Mouse (Mus musculus): ENCODE results near the gene Adgrl3. TPM values are rescaled to one million over a fixed set of nuclear protein-coding genes. Genes with fewer than 3 reads are reported as not detected.

Gene Adgrl3
- polyA plus RNA-seq, 1 experiment: 0.95 TPM

GRCm38 (mm10) chr5:81582886-81583285 is 562.9 kb downstream of the Adgrl3 start:
- TF ChIP-seq CTCF (conservative IDR thresholded peaks at IDR 0.05; ENCODE audit: insufficient read depth, insufficient read length, low read depth, low read length) (no peak), POLR2A (IDR thresholded peaks at IDR 0.05; ENCODE audit: low read depth, low read length) (no peak)
- H3K4me1 ChIP-seq (ENCODE audit: control insufficient read depth, insufficient read depth, low read length): no peaks in the 10 kb centered on the region; the same call in 1 of the 2 replicates

GRCm38 (mm10) chr5:81583425-81583824 is 563.5 kb downstream of the Adgrl3 start:
- Histone ChIP-seq H3K36me3 (ENCODE audit: control insufficient read depth, insufficient read depth, low read length) (no peaks in the 10 kb centered on the region), H3K27me3 (replicated peaks; ENCODE audit: control insufficient read depth, insufficient read depth, low read length) (no peaks in the 10 kb centered on the region), H3K4me3 (ENCODE audit: insufficient read depth, low read depth, low read length) (no peak overlapping the region), H3K4me1 (ENCODE audit: control insufficient read depth, insufficient read depth, low read length) (no peaks in the 10 kb centered on the region; the same call in 1 of the 2 replicates), H3K27ac (ENCODE audit: insufficient read depth, low read depth, low read length) (no peak overlapping the region)
- DNase-seq: peak; percentile 47
- no peak for TF ChIP-seq POLR2A (IDR thresholded peaks at IDR 0.05; ENCODE audit: low read depth, low read length)
- TF ChIP-seq CTCF (conservative IDR thresholded peaks at IDR 0.05; ENCODE audit: insufficient read depth, insufficient read length, low read depth, low read length): no peak
- WGBS: 43% methylated on average over 3 of the region's 3 CpGs

More at GRCm38 (mm10) chr5:81582886-81583285, 562.9 kb downstream of the Adgrl3 start:
- 86% methylated on average over 5 of the region's 5 CpGs for WGBS
- no peak for DNase-seq
- no peak overlapping the region for H3K4me3 ChIP-seq (ENCODE audit: insufficient read depth, low read depth, low read length)
- no peak overlapping the region for H3K27ac ChIP-seq (ENCODE audit: insufficient read depth, low read depth, low read length)
- H3K27me3 ChIP-seq (replicated peaks; ENCODE audit: control insufficient read depth, insufficient read depth, low read length): no peaks in the 10 kb centered on the region
- no peaks in the 10 kb centered on the region for H3K36me3 ChIP-seq (ENCODE audit: control insufficient read depth, insufficient read depth, low read length)

- no peak for DNase-seq
- no peak overlapping the region for H3K4me3 ChIP-seq (ENCODE audit: insufficient read depth, low read depth, low read length)
- H3K36me3 ChIP-seq (ENCODE audit: control insufficient read depth, insufficient read depth, low read length): no peaks in the 10 kb centered on the region
- no peak overlapping the region for H3K27ac ChIP-seq (ENCODE audit: insufficient read depth, low read depth, low read length)
- no peaks in the 10 kb centered on the region; the same call in 1 of the 2 replicates for H3K4me1 ChIP-seq (ENCODE audit: control insufficient read depth, insufficient read depth, low read length)
- 67% methylated on average over 3 of the region's 3 CpGs for WGBS
- TF ChIP-seq POLR2A (IDR thresholded peaks at IDR 0.05; ENCODE audit: low read depth, low read length) (no peak), CTCF (conservative IDR thresholded peaks at IDR 0.05; ENCODE audit: insufficient read depth, insufficient read length, low read depth, low read length) (no peak)
- H3K27me3 ChIP-seq (replicated peaks; ENCODE audit: control insufficient read depth, insufficient read depth, low read length): no peaks in the 10 kb centered on the region
Measured at GRCm38 (mm10) chr5:81584945-81585344, 565.0 kb downstream of the Adgrl3 start.

- H3K36me3 ChIP-seq (ENCODE audit: control insufficient read depth, insufficient read depth, low read length): no peaks in the 10 kb centered on the region
- no peak overlapping the region for H3K27ac ChIP-seq (ENCODE audit: insufficient read depth, low read depth, low read length)
- H3K4me3 ChIP-seq (ENCODE audit: insufficient read depth, low read depth, low read length): no peak overlapping the region
- 45% methylated on average over 14 of the region's 14 CpGs for WGBS
- DNase-seq: no peak
- no peak for TF ChIP-seq CTCF (conservative IDR thresholded peaks at IDR 0.05; ENCODE audit: insufficient read depth, insufficient read length, low read depth, low read length)
- H3K4me1 ChIP-seq (ENCODE audit: control insufficient read depth, insufficient read depth, low read length): no peaks in the 10 kb centered on the region
- no peaks in the 10 kb centered on the region for H3K27me3 ChIP-seq (replicated peaks; ENCODE audit: control insufficient read depth, insufficient read depth, low read length)
Measured at GRCm38 (mm10) chr5:81590005-81590694, 570.2 kb downstream of the Adgrl3 start.

- no peak for DNase-seq
- Histone ChIP-seq H3K4me3 (ENCODE audit: insufficient read depth, low read depth, low read length) (no peak overlapping the region), H3K4me1 (ENCODE audit: control insufficient read depth, insufficient read depth, low read length) (no peaks in the 10 kb centered on the region), H3K36me3 (ENCODE audit: control insufficient read depth, insufficient read depth, low read length) (no peaks in the 10 kb centered on the region), H3K27me3 (replicated peaks; ENCODE audit: control insufficient read depth, insufficient read depth, low read length) (no peaks in the 10 kb centered on the region), H3K27ac (ENCODE audit: insufficient read depth, low read depth, low read length) (no peak overlapping the region)
- WGBS: 47% methylated on average over 3 of the region's 3 CpGs
- TF ChIP-seq CTCF (conservative IDR thresholded peaks at IDR 0.05; ENCODE audit: insufficient read depth, insufficient read length, low read depth, low read length) (no peak), POLR2A (IDR thresholded peaks at IDR 0.05; ENCODE audit: low read depth, low read length) (no peak)
Measured at GRCm38 (mm10) chr5:81591481-81591880, 571.5 kb downstream of the Adgrl3 start.

- TF ChIP-seq POLR2A (IDR thresholded peaks at IDR 0.05; ENCODE audit: low read depth, low read length) (no peak), CTCF (conservative IDR thresholded peaks at IDR 0.05; ENCODE audit: insufficient read depth, insufficient read length, low read depth, low read length) (no peak)
- no peaks in the 10 kb centered on the region for H3K27me3 ChIP-seq (replicated peaks; ENCODE audit: control insufficient read depth, insufficient read depth, low read length)
- H3K36me3 ChIP-seq (ENCODE audit: control insufficient read depth, insufficient read depth, low read length): no peaks in the 10 kb centered on the region
- no peak overlapping the region for H3K27ac ChIP-seq (ENCODE audit: insufficient read depth, low read depth, low read length)
- 87% methylated on average over 1 of the region's 1 CpGs for WGBS
- no peak for DNase-seq
- no peak overlapping the region for H3K4me3 ChIP-seq (ENCODE audit: insufficient read depth, low read depth, low read length)
- H3K4me1 ChIP-seq (ENCODE audit: control insufficient read depth, insufficient read depth, low read length): no peaks in the 10 kb centered on the region
Measured at GRCm38 (mm10) chr5:81593396-81593995, 573.6 kb downstream of the Adgrl3 start.

- DNase-seq: no peak
- no peak overlapping the region for H3K4me3 ChIP-seq (ENCODE audit: insufficient read depth, low read depth, low read length)
- no peaks in the 10 kb centered on the region for H3K27me3 ChIP-seq (replicated peaks; ENCODE audit: control insufficient read depth, insufficient read depth, low read length)
- no peak overlapping the region for H3K27ac ChIP-seq (ENCODE audit: insufficient read depth, low read depth, low read length)
- 40% methylated on average over 6 of the region's 6 CpGs for WGBS
- H3K36me3 ChIP-seq (ENCODE audit: control insufficient read depth, insufficient read depth, low read length): no peaks in the 10 kb centered on the region
- no peak for TF ChIP-seq CTCF (conservative IDR thresholded peaks at IDR 0.05; ENCODE audit: insufficient read depth, insufficient read length, low read depth, low read length)
- no peak for TF ChIP-seq POLR2A (IDR thresholded peaks at IDR 0.05; ENCODE audit: low read depth, low read length)
- no peaks in the 10 kb centered on the region for H3K4me1 ChIP-seq (ENCODE audit: control insufficient read depth, insufficient read depth, low read length)
Measured at GRCm38 (mm10) chr5:81598041-81598440, 578.1 kb downstream of the Adgrl3 start.
